Mouse (Mus musculus): ENCODE results near the gene Cd300lg.

- TF ChIP-seq CTCF (IDR thresholded peaks at IDR 0.05; ENCODE audit: low read depth, low read length) (no peak), POLR2A (IDR thresholded peaks at IDR 0.05; ENCODE audit: borderline replicate concordance, low read depth, low read length) (no peak)
These were observed 31.2 kb upstream of the Cd300lg start for GRCm38 (mm10) chr11:102010140-102010539.
